Mouse (Mus musculus) forelimb bud, embryonic 11.5 days (tissue): ENCODE data around the gene Prr19.

Experiments used
- DNase-seq: peaks from one replicate; pipeline ENCODE4 v3.0.0-alpha.2; 2012; ENCODE audit warnings: low read depth, low spot score

The Prr19 gene

GRCm38 (mm10) chr7:25275555-25276298, 25.5 kb upstream of the Prr19 start:
- DNase-seq, result no peak

GRCm38 (mm10) chr7:25277405-25277804, 23.8 kb upstream of the Prr19 start:
- no peak for DNase-seq

GRCm38 (mm10) chr7:25277998-25278340, 23.2 kb upstream of the Prr19 start:
- no peak for DNase-seq

GRCm38 (mm10) chr7:25278341-25279075, 22.7 kb upstream of the Prr19 start:
- DNase-seq, result peak; percentile 75

GRCm38 (mm10) chr7:25279076-25279860, 21.9 kb upstream of the Prr19 start:
- peak; percentile 84 for DNase-seq

- no peak for DNase-seq
Observed at GRCm38 (mm10) chr7:25279861-25280791, 21.1 kb upstream of the Prr19 start.

- no peak for DNase-seq
Observed at GRCm38 (mm10) chr7:25281166-25281733, 20.0 kb upstream of the Prr19 start.

- peak; percentile 94 for DNase-seq
Observed at GRCm38 (mm10) chr7:25281734-25282601, 19.2 kb upstream of the Prr19 start.

- DNase-seq, result no peak
Observed at GRCm38 (mm10) chr7:25282731-25283211, 18.4 kb upstream of the Prr19 start.

GRCm38 (mm10) chr7:25283637-25284036, 17.6 kb upstream of the Prr19 start:
- DNase-seq, result no peak

- no peak for DNase-seq
Observed at GRCm38 (mm10) chr7:25284171-25284570, 17.0 kb upstream of the Prr19 start.

- DNase-seq, result no peak
Observed at GRCm38 (mm10) chr7:25284766-25285165, 16.4 kb upstream of the Prr19 start.

- no peak for DNase-seq
Observed at GRCm38 (mm10) chr7:25285511-25286238, 15.5 kb upstream of the Prr19 start.

- DNase-seq, result no peak
Observed at GRCm38 (mm10) chr7:25286989-25287388, 14.2 kb upstream of the Prr19 start.

- no peak for DNase-seq
Observed at GRCm38 (mm10) chr7:25288011-25288410, 13.2 kb upstream of the Prr19 start.

- DNase-seq, result no peak
Observed at GRCm38 (mm10) chr7:25288721-25289120, 12.5 kb upstream of the Prr19 start.

GRCm38 (mm10) chr7:25289925-25290324, 11.3 kb upstream of the Prr19 start:
- DNase-seq, result no peak

- DNase-seq, result no peak
Observed at GRCm38 (mm10) chr7:25290463-25290862, 10.7 kb upstream of the Prr19 start.

GRCm38 (mm10) chr7:25290911-25291310, 10.3 kb upstream of the Prr19 start:
- DNase-seq, result no peak
